Mouse (Mus musculus): ENCODE data around the gene Atp6v0a1. TPM values are rescaled to one million over a fixed set of nuclear protein-coding genes. Genes with fewer than 3 reads are reported as not detected.
"Not testable (repeated sequence)": the region's sequence is repeated elsewhere in the genome, so short reads cannot be mapped to it uniquely, and the experiment has no call there.

Atp6v0a1 gene
- total RNA-seq, 4 experiments from 2014 or later: 402 to 498 (median 457) TPM

DNA sequence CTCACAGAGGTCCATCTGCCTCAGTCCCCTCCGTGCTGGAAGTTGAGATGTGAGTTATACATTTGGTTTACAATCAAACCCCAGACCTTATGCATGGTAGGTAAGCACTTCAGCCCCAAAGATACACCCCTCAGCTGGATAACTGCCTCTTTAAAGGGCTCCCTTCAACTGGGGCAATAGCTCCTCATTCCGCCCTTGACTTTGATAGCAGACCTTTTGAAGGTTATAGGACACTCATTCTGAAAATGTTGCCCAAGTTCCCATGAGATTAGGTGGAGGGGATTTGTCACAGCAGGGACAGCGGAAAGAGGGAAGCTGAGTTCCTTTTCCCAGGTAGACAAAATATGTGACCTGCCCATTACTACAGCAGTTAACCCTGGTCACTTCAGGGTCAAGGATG lies 28.0 kb upstream of the Atp6v0a1 start:
- DNase-seq (ENCODE audit: low spot score in 2 of 2): no peak

DNA sequence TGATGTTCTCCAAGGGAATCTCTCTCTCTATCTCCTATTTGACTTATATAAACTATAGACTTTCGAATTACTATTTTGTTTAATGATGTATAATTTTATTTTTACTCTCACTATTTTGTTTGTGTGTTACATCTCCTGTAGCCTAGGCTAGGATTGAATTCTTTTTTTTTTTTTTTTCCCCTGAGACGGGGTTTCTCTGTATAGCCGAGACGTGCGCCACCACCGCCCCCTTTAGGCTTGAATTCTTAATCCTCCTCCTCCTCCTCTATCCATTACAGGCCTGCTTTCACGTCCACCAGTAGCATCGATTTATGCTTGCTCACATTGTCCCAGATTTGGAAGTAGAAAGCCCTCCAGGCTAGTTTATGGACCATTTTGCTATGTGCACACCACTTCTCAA lies 27.2 kb upstream of the Atp6v0a1 start:
- no peak for DNase-seq (ENCODE audit: low spot score in 2 of 2)

DNA sequence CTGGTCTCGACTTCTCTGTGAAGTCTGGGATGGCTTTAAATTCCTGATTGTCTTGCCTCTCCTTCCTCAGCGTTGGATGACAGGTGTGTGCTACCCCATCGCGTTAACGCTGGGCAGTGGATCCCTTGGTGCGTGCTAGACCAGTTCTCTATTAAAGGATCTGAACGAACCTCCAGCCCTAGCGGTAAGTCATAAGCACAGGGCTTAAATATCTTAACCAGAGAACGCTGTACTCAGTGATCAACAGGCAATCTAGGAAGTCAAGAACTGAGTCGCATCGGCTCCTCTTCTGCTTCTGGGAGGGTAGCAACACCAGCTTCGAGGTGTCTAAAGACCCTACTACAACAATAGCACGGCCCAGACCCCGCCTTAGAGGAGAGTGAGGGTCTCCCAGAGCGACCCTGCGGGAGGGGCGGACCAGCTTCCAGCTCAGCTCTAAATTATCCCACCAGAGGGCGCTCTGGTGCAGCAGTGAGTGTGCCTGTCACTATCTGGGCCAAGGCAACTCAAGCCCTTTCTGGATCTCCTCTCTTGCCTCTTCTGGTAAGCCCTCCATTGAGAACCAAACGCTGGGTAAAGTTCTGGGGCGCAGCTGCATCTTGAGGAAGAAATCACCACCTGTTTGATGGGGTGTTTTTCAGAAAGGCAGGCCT lies 26.0 kb upstream of the Atp6v0a1 start:
- peak in 1 of 2 experiments; percentile 72 for DNase-seq (ENCODE audit: low spot score in 2 of 2)

DNA sequence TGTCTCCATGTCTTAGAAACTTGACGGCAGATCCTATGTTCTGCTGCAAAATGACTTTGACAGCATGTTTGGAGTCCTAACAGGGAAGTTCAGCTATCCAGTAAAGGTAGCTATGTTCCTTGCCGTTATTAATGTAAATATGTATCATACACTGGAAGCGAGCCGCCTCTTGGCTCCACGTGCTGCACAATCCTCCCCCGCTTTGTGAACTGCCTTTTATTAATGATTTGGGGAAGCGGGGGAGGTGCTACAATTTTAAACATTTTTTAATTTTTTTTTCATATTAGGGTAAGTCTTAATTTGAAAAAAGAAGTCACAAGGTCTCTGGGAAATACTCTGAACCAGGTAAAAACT lies 25.5 kb upstream of the Atp6v0a1 start:
- no peak for DNase-seq (ENCODE audit: low spot score in 2 of 2)

GRCm38 (mm10) chr11:100985607-100986006 lies 23.6 kb upstream of the Atp6v0a1 start:
- DNase-seq (ENCODE audit: low spot score in 2 of 2): no peak

DNA sequence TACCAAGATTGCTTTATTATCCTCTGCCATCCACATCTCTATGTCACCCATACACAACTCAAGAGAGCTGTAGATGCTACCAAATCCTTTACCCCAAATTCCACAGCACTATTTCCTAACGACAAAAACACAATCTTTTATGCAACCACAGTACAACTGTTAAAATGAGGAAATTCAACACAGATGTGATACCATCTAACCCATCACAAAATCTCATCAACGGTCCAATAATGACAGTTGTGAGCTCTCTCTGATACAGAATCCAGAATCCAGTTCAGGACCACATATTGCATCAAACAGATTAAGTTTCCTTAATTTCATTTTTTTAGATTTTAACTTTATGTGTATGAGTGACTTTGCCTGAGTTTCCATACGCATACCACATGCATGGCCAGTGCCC lies 20.6 kb upstream of the Atp6v0a1 start:
- no peak for DNase-seq (ENCODE audit: low spot score in 2 of 2)

- no peak for DNase-seq (ENCODE audit: low spot score in 2 of 2)
Observed at GRCm38 (mm10) chr11:100989666-100990065, 19.6 kb upstream of the Atp6v0a1 start.

- no peak for DNase-seq (ENCODE audit: low spot score in 2 of 2)
Observed at GRCm38 (mm10) chr11:100991027-100991534, 18.2 kb upstream of the Atp6v0a1 start.

DNA sequence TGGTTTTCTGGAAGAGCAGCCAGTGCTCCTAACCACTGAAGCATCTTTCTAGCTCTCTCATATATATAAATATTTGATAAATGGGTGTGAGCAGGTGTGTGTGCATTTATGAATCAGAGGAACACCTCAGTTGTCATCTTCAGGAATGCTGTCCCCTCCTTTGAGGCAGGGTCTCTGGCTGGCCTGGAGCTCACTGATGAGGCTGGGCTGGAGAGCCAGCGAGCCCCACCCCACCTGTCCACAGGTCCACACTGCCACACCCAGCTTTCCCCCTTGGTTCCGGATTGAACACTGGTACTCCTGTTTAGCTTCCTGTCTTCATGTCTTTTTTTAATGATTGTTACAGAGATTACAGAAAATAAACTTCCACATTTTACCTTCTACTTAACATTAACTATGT lies 15.8 kb upstream of the Atp6v0a1 start:
- no peak for DNase-seq (ENCODE audit: low spot score in 2 of 2)

GRCm38 (mm10) chr11:100994233-100994632 lies 15.0 kb upstream of the Atp6v0a1 start:
- no peak for DNase-seq (ENCODE audit: low spot score in 2 of 2)

- DNase-seq (ENCODE audit: low spot score in 2 of 2): no peak
Observed at GRCm38 (mm10) chr11:100994655-100995054, 14.6 kb upstream of the Atp6v0a1 start.

GRCm38 (mm10) chr11:100996501-100996900 lies 12.8 kb upstream of the Atp6v0a1 start:
- no peak for DNase-seq (ENCODE audit: low spot score in 2 of 2)

GRCm38 (mm10) chr11:100998836-100999235 lies 10.4 kb upstream of the Atp6v0a1 start:
- no peak for DNase-seq (ENCODE audit: low spot score in 2 of 2)

GRCm38 (mm10) chr11:100999254-100999653 lies 10.0 kb upstream of the Atp6v0a1 start:
- no peak for DNase-seq (ENCODE audit: low spot score in 2 of 2)

- DNase-seq (ENCODE audit: low spot score in 2 of 2): not testable (repeated sequence)
Observed at GRCm38 (mm10) chr11:101001875-101002552, 7.2 kb upstream of the Atp6v0a1 start.

DNA sequence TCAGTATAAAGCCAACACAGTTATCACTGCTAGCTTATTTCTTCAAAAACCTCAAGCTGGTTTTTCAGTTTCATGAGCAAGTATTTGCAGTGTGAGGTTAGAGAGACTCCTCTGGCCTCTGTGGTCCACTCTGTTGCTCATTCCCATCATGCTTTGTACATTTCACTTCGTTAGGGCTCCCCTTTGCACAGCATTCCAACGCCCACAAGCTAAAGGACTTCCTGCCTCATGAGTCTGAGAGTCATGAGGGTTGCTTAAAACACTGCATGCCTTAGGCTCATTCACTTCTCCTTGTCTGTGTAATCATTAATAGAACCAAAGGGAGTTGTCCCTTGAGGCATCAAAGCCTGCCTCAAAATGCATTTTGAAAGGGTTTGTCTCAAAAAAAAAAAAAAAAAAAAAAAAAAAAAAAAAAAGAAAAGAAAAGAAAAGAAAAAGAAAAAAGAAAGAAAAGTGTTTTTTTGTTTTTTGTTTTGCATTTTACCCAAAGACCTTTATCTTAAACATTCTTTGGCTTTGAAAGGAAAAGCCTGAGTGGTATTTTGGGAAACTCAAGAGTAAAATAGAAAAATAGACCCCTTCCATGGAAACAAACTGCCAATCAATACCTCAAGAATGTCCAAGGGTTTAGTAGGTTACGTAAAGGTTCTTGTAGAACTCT lies 6.1 kb upstream of the Atp6v0a1 start:
- DNase-seq (ENCODE audit: low spot score in 2 of 2): no peak

GRCm38 (mm10) chr11:101008206-101009045 lies 826 bp upstream of the Atp6v0a1 start:
- no peak for DNase-seq (ENCODE audit: low spot score in 2 of 2)

DNA sequence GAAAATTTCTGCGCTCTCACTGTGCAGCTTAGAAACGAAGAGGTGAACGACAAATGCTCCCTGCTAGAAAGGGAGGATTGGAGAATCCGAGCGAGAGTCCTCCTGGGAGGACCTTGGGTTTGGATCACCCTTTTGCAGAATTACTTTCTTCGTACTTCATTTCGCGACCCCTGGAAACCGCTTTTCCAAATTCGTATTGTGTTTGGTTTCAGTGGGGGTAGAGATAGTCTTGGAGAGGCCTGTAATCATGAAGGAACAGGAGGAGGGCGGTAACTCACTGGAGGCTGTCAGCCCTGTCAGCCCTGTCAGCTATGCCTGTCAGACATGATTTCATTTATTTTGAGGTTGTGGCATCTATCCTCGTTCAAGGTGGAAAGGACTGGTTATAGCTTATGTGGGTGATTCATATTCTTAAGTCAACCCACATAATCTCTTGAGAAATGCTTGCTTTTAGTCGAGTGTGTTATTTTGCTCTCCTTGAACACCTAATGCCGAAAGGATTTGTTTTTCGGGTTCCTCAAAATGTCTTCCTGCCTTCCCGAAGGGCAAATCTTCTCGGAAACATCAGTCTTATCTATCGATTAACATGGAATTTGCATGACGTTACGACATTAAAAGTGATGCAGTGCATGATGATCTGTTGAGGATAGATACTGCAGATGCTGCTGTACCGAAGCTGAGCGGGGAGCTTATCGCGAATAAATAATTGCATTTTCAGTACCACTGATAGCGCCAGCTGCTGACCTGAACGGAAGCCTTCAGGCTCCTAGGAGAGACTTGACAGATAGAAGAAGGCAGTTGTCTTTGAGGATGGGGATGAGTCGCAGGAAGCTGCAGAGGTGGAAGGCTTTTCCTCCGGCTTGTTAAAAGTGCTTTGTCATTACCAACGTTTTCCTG lies 884 bp downstream of the Atp6v0a1 start:
- no peak for DNase-seq (ENCODE audit: low spot score in 2 of 2)

DNA sequence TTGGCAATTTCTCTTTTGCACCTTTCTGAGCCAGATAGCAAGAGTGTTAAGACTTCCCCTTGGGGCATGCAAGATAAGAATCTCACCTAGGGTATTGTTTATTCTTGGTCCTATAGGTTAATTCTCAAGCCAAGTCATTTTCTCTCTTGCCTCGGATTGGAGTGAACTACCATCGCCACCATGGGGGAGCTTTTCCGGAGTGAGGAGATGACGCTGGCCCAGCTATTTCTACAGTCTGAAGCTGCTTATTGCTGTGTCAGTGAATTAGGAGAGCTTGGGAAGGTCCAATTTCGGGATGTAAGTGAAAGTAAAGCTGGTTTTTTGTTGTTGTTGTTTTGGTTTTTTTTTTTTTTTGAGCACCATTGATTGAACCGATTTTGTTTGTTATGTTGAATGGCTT lies 2.4 kb downstream of the Atp6v0a1 start:
- no peak for DNase-seq (ENCODE audit: low spot score in 2 of 2)

DNA sequence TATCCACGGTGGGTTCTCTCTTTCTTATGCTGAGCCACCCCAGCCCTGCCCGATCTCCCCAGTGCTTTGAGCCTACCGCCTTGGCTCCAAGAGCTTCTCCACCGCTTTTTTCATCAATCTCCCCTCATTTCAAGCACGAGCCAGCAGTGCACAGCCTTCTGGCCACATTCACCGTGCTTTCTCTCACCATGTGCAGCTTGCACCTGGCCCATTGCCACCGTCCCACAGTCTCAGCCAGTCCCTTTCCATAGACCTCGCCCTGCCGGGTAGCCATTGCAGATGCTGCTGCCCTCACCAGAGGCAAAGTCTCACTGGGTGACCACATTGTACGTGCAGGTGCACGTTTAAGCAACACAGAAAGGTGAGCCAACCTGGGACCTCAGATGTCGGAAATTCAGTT lies 14.1 kb downstream of the Atp6v0a1 start:
- DNase-seq (ENCODE audit: low spot score in 2 of 2): no peak

- DNase-seq (ENCODE audit: low spot score in 2 of 2): no peak
Observed at GRCm38 (mm10) chr11:101024001-101024400, 14.7 kb downstream of the Atp6v0a1 start.
